Mouse (Mus musculus) brain, embryonic 18.5 days (tissue): ENCODE results near the gene Zfp617.
"Not testable (repeated sequence)": the region's sequence is repeated elsewhere in the genome, so short reads cannot be mapped to it uniquely, and the experiment has no call there.

Experiments
- DNase-seq: peaks from one replicate; pipeline ENCODE4 v3.0.0-alpha.2; 2012; ENCODE audit warnings: low read depth, low spot score

Gene Zfp617

DNA sequence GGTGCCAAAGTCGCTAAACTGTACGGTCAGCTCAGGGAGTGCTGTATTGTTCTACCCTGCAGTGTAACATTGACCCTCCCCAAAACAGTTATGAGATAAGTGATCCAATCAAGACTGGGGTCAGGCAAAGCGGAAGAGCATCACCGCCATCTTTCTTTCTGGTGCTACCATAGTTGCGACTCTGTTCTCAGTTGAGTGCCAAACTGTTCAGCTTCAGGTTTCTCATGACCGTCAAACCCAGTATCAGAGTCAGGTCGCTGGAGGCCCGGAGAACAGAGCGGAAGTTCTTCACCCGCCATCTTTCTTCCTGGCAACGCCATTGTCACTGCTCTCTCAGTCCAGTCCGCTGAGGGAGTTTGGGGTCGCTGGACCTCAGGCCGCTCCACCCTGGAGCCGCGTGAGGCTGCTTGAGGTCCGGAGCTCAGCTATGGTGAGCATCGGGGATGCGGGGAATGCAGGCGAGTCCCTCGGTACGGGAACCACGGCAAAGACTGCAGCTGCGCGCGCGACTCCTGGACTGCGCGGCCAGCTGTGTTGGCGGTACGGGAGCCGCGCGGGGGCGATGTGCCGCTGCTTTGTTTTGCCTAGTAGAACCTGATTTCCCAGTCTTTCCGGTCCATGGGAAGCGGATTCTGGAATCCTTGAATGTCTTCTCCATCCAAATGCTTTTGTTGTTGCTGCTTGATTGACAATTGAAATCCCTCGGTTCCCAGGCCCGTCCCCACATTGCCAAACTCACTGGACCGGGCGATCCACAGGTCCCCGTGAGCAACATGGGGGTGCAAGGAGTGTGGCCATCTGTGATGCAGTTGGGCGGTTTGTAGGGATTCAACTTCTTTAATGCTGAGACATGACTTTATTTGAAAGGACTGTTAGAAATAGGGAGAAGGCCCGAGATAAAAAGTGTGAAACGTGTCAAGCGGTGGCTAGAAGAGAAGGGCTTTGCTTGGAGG is at the start of gene Zfp617, which contains the start of gene Zfp882:
Zfp617 (plus strand) TSS at position 327 of the 953 bp plus-strand sequence.
Zfp882 (plus strand) TSS at position 300 of the 953 bp plus-strand sequence.
- peak; percentile 87 for DNase-seq

GRCm38 (mm10) chr8:71861551-71861950 is 46.9 kb upstream of the Zfp617 start:
- DNase-seq, result not testable (repeated sequence)

GRCm38 (mm10) chr8:71862038-71862437 is 46.4 kb upstream of the Zfp617 start:
- not testable (repeated sequence) for DNase-seq

DNA sequence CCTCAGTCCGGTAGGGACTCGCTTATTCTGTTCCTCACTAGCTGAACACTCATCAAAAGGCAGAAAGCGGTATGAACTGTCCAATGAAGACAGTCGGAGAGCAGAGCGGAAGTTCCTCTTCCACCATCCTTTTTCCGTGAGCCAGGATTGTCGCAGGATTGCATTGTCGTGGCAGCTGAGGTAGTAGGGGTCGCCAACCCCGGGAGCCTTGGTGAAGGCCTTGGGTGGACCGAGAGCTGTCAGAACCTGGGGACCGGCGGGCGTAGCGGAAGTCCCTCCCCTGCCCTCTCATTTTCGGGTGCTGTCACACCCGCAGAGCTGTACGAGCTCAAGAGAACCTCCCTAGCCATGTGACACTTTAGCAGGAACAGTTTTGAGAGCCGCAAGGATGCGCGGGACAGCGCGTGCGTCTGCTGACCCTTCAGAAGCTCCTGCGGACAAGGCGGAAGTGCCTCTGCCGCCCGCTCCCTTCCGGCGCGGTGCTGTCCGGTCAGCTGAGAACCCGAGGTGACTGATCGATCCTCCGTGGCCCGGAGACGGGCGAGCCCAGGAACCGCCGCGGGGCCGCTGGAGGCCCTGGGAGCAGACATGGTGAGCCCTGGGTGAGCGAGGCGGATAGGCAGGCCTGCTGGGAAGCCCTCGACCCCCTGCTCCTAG is 26.7 kb upstream of the Zfp617 start, which contains the start of gene Zfp709:
Zfp709 (plus strand) TSS at position 402 of the 657 bp plus-strand sequence.
- peak; percentile 61 for DNase-seq

- not testable (repeated sequence) for DNase-seq
Measured at GRCm38 (mm10) chr8:71900666-71901065, 7.8 kb upstream of the Zfp617 start.

- not testable (repeated sequence) for DNase-seq
Measured at GRCm38 (mm10) chr8:71903084-71903483, 5.4 kb upstream of the Zfp617 start.

- DNase-seq, result no peak
Measured at GRCm38 (mm10) chr8:71906809-71907208, 1.6 kb upstream of the Zfp617 start.

DNA sequence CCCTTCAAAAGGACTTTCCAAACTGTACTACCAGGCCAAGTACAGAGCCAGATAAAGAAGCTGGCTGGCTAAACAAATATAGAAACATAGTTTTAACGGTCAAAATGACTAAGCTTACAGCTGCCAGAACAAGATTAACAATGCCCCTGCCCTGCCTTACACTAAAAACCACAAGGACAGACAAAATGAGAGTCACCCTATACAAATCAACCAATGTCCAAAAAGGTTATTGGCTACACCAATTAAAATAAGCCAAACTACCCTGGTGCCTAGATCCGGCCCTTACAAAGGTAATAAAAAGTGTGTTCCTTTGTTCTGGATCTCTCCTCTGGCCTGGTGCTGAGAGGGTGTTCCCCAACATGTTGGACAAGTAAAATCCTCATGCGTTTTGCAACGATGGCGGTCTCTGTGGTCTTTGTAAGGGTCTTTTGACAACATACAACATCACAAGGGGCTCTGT is 607 bp upstream of the Zfp617 start:
- DNase-seq, result no peak

DNA sequence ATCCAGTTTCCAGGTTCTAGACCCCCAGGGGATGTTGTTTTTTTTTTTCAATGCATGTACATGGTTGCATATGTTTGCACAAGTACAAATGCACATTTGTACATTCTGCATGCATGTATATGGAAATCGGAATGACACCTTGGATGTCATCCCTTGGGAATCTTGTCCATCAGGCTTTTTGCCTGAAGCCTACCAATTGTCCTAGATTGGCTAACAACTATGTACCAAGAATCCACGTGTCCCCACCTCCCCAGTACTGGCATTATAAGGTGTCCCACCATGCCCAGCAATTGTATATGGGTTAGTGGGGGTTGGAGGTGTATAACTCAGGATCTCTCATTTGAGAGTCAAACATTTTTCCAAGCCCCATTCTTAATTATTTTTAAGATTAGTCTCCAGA is 3.9 kb downstream of the Zfp617 start:
- DNase-seq, result no peak

- DNase-seq, result peak; percentile 88
Measured at GRCm38 (mm10) chr8:71922567-71923401, 14.3 kb downstream of the Zfp617 start.

GRCm38 (mm10) chr8:71925791-71926190 is 17.4 kb downstream of the Zfp617 start:
- DNase-seq, result no peak

DNA sequence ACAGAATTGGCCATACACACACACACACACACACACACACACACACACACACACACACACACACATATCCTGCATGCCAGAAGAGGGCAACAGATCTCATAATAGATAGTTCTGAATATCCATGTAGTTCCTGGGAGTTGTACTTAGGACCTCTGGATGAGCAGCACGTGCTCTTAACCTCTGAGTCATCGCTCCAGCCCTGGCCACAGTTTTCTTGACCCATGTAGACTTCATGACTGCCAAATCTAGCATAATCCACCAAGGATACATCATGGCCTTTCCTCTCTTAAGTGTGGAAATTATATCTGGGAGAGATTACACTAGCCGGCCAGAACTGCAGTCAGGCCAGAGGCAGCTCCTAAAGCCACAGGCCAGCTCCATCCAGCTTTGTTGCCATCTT is 18.1 kb downstream of the Zfp617 start:
- no peak for DNase-seq

GRCm38 (mm10) chr8:71927779-71928178 is 19.3 kb downstream of the Zfp617 start:
- DNase-seq, result no peak

DNA sequence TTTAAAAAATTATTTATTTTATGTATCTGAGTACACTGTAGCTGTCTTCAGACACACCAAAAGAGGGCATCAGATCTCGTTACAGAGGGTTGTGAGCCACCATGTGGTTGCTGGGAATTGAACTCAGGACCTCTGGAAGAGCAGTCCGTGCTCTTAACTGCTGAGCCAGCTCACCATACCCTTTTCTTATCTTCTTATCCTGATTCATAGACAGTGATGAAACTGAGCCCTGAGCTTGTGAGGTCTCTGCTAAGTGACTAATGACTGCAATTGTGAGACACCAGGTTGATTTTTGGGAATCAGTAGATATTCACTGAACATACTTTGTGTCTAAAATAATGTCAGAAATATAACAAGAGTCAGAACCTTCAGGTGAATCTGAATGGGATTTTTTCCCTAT is 29.6 kb downstream of the Zfp617 start:
- not testable (repeated sequence) for DNase-seq

- no peak for DNase-seq
Measured at GRCm38 (mm10) chr8:71940293-71941208, 32.1 kb downstream of the Zfp617 start.

DNA sequence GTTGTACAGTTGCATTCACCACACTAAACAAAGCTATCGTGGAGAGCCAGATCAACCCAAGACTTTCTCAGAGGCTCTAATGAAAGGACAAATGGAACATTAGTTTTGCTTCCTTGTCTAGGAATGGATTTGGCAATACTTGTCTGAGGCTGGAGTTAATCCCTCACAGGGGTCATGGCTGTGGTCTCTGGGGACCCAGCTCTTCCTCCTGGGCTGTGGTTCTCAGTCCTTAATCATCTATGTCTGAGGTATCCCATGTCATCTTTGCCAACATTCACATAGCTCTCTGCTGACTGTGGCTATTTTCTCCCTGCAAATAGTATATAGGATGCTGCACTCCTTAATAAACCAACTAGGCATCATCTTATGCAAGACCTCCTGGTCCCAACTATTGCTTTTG is 33.3 kb downstream of the Zfp617 start:
- DNase-seq, result no peak

DNA sequence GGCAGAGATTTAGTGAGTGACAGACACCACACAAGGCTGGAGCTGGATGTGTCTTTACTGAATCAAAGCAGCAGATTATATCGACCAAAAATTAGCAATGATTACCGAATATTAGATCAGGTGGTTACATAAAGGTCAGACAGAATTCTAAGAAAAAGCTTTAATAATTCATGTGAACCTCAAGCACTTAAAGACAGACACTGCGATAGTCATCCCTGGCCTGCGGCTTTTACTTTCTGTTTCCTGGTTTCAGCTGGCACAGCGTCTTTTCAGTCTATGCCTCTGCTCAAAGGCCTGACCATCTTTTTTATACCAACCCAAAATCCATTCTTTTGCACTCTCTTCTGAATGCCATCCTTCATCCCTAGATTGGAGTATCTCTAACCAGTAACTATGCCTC is 40.2 kb downstream of the Zfp617 start:
- no peak for DNase-seq

GRCm38 (mm10) chr8:71950482-71951221 is 42.2 kb downstream of the Zfp617 start, which contains the start of gene Zfp961:
Gene Zfp961, plus strand, starts transcription at chr8:71951038.
- DNase-seq, result peak; percentile 96

DNA sequence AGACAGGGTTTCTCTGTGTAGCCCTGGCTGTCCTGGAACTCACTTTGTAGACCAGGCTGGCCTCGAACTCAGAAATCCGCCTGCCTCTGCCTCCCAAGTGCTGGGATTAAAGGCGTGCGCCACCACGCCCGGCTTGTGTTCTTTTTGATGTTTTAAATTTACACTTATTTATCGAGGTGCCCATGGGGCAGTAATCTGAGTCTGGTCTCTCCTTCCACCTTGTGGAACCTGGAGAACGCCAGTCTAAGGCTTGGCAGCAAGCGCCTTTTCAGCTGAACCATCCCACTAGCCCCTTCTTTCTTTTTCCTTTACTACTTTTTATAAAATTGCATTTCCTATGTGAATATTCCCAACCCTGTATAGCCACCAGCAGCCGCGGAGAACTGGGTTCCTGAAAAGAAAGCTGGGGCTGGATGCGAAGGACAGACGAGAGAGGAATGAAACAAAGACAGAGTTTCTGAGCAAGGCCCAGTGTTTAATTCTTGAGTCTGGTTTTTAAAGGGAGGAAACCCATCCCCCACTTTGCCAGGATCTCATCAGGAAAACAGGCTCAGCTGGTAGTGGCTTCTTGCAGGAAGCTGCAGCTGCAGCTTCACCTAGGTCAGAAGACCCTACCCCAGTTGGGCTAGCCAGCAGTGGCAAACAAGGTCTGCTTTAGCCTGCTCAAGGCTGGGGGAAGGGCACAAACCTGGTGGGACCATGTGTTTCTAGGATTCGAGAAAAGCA is 43.2 kb downstream of the Zfp617 start:
- no peak for DNase-seq
